ENCODE assay signal across 21 mouse cellular contexts in the genomic region with DNA sequence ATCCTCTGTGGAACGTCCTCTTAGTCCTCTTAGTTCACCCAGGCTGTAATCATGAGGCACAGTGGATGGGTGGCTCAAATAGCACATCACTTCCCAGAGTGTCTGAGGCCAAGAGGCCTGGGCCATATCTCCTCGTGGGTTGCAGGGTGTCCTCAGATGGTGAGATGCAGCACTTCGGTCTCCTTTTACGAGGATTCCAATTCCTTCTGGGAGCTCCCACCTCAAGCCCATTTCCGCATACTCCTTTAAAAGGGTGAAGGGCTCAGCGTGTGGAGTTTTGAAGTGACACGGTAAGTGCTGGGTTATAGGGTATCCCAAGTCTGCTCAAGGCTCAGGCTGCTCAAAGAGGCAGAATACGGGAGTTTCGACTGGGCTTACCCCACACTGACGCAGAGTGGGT. TPM values are rescaled to one million over a fixed set of nuclear protein-coding genes. Genes with fewer than 3 reads are reported as not detected.
DNase-seq lines count a peak whose midpoint lies in the region; ATAC-seq and TF ChIP-seq lines count a peak whose summit lies in the region.
"Had no signal": no experiment of that assay in that cellular context is flagged by ENCODE, and none has a peak within 500 bp of the region (broad histone marks: within the 10 kb centered on the region; RNA-seq: fewer than 3 reads in every experiment).

No protein-coding gene starts in this region.

- H3K27ac ChIP-seq in forebrain, embryonic 11.5 days (ENCODE audit: low read depth, low read length): no peak overlapping the region
- no peak overlapping the region for H3K27ac ChIP-seq in forebrain, postnatal 0 days (ENCODE audit: low read depth, low read length)
- H3K27ac ChIP-seq in heart, embryonic 10.5 days: no peak overlapping the region
- H3K27ac ChIP-seq in liver, embryonic 11.5 days (ENCODE audit: low read depth, low read length): no peak overlapping the region
- H3K27ac ChIP-seq in liver, embryonic 12.5 days: no peak overlapping the region
- H3K27ac ChIP-seq: embryonic facial prominence, embryonic 12.5 days; embryonic facial prominence, embryonic 15.5 days; forebrain, embryonic 10.5 days; forebrain, embryonic 13.5 days; forebrain, embryonic 15.5 days had no signal

- no peak for ATAC-seq in forebrain, embryonic 11.5 days (replicated peaks; ENCODE audit: low FRiP score)
- ATAC-seq in forebrain, postnatal 0 days: no peak
- no peak for ATAC-seq in liver, embryonic 11.5 days (replicated peaks; ENCODE audit: low FRiP score)
- no peak for ATAC-seq in liver, embryonic 12.5 days
- ATAC-seq: forebrain, embryonic 13.5 days; forebrain, embryonic 15.5 days had no signal

- no peaks in the 10 kb centered on the region for H3K9me3 ChIP-seq in forebrain, embryonic 11.5 days (ENCODE audit: control insufficient read depth, low read length)
- H3K9me3 ChIP-seq in forebrain, postnatal 0 days (ENCODE audit: low read length): no peaks in the 10 kb centered on the region
- no peaks in the 10 kb centered on the region for H3K9me3 ChIP-seq in heart, embryonic 10.5 days
- H3K9me3 ChIP-seq in liver, embryonic 11.5 days (ENCODE audit: control insufficient read depth, low read length): no peaks in the 10 kb centered on the region
- no peaks in the 10 kb centered on the region for H3K9me3 ChIP-seq in liver, embryonic 12.5 days (replicated peaks)
- H3K9me3 ChIP-seq: embryonic facial prominence, embryonic 12.5 days; embryonic facial prominence, embryonic 15.5 days; forebrain, embryonic 10.5 days; forebrain, embryonic 13.5 days; forebrain, embryonic 15.5 days had no signal

- H3K4me2 ChIP-seq in forebrain, embryonic 11.5 days (ENCODE audit: low read depth, low read length, severe bottlenecking): no peak overlapping the region
- H3K4me2 ChIP-seq in forebrain, postnatal 0 days (ENCODE audit: low read depth): no peak overlapping the region
- no peak overlapping the region for H3K4me2 ChIP-seq in liver, embryonic 11.5 days
- H3K4me2 ChIP-seq in liver, embryonic 12.5 days: no peak overlapping the region
- H3K4me2 ChIP-seq: embryonic facial prominence, embryonic 12.5 days; embryonic facial prominence, embryonic 15.5 days; forebrain, embryonic 13.5 days; forebrain, embryonic 15.5 days had no signal

- no peak for TF ChIP-seq CTCF in forebrain, postnatal 0 days (IDR thresholded peaks at IDR 0.05; ENCODE audit: low read depth)

- no peaks in the 10 kb centered on the region for H3K27me3 ChIP-seq in forebrain, embryonic 11.5 days (ENCODE audit: control insufficient read depth, insufficient read depth, low read length)
- H3K27me3 ChIP-seq in forebrain, postnatal 0 days (ENCODE audit: insufficient read depth, low read length): no peaks in the 10 kb centered on the region
- H3K27me3 ChIP-seq in heart, embryonic 10.5 days (ENCODE audit: insufficient read depth, poor library complexity, severe bottlenecking): no peaks in the 10 kb centered on the region
- H3K27me3 ChIP-seq in liver, embryonic 11.5 days (replicated peaks; ENCODE audit: control insufficient read depth, insufficient read depth, low read length): no peaks in the 10 kb centered on the region
- no peaks in the 10 kb centered on the region; the same call in 1 of the 2 replicates for H3K27me3 ChIP-seq in liver, embryonic 12.5 days (replicated peaks)
- H3K27me3 ChIP-seq: embryonic facial prominence, embryonic 12.5 days; embryonic facial prominence, embryonic 15.5 days; forebrain, embryonic 13.5 days; forebrain, embryonic 15.5 days had no signal

- H3K4me1 ChIP-seq in forebrain, embryonic 11.5 days (replicated peaks; ENCODE audit: control insufficient read depth, insufficient read depth, low read length): 0 out of 2 replicates have a peak, but pooled peaks cover 2% of the 10 kb centered on the region
- H3K4me1 ChIP-seq in forebrain, postnatal 0 days (ENCODE audit: insufficient read depth): no peaks in the 10 kb centered on the region
- H3K4me1 ChIP-seq in heart, embryonic 10.5 days: peaks cover 14% of the 10 kb centered on the region; the same call in 1 of the 2 replicates
- no peaks in the 10 kb centered on the region for H3K4me1 ChIP-seq in liver, embryonic 11.5 days (replicated peaks; ENCODE audit: control insufficient read depth, insufficient read depth, low read length)
- peaks cover 4% of the 10 kb centered on the region for H3K4me1 ChIP-seq in liver, embryonic 12.5 days

- H3K36me3 ChIP-seq in forebrain, embryonic 11.5 days (ENCODE audit: control insufficient read depth, insufficient read depth, low read length): no peaks in the 10 kb centered on the region
- H3K36me3 ChIP-seq in forebrain, postnatal 0 days (ENCODE audit: insufficient read depth): no peaks in the 10 kb centered on the region
- H3K36me3 ChIP-seq in heart, embryonic 10.5 days: no peaks in the 10 kb centered on the region
- H3K36me3 ChIP-seq in liver, embryonic 11.5 days (ENCODE audit: control insufficient read depth, insufficient read depth, low read length): no peaks in the 10 kb centered on the region
- H3K36me3 ChIP-seq in liver, embryonic 12.5 days: no peaks in the 10 kb centered on the region
- H3K36me3 ChIP-seq: embryonic facial prominence, embryonic 12.5 days; embryonic facial prominence, embryonic 15.5 days; forebrain, embryonic 10.5 days; forebrain, embryonic 15.5 days had no signal

- intact Hi-C loops in heart, postnatal 25 days (cut with DNase I): no loop called here

- H3K4me3 ChIP-seq in forebrain, embryonic 11.5 days (ENCODE audit: low read depth, low read length): no peak overlapping the region
- no peak overlapping the region for H3K4me3 ChIP-seq in forebrain, postnatal 0 days (ENCODE audit: low read depth, low read length)
- no peak overlapping the region for H3K4me3 ChIP-seq in heart, embryonic 10.5 days
- H3K4me3 ChIP-seq in liver, embryonic 11.5 days (ENCODE audit: low read depth, low read length): no peak overlapping the region
- no peak overlapping the region for H3K4me3 ChIP-seq in liver, embryonic 12.5 days
- H3K4me3 ChIP-seq: embryonic facial prominence, embryonic 12.5 days; embryonic facial prominence, embryonic 15.5 days; erythroblast, embryonic 14.5 days; forebrain, embryonic 10.5 days; forebrain, embryonic 13.5 days; forebrain, embryonic 15.5 days had no signal

- no peak overlapping the region for H3K9ac ChIP-seq in forebrain, embryonic 11.5 days (ENCODE audit: low read length)
- no peak overlapping the region for H3K9ac ChIP-seq in forebrain, postnatal 0 days
- H3K9ac ChIP-seq in liver, embryonic 11.5 days (ENCODE audit: low read depth, low read length): no peak overlapping the region
- H3K9ac ChIP-seq in liver, embryonic 12.5 days: no peak overlapping the region
- H3K9ac ChIP-seq: embryonic facial prominence, embryonic 12.5 days; embryonic facial prominence, embryonic 15.5 days; forebrain, embryonic 13.5 days; forebrain, embryonic 15.5 days had no signal

- WGBS in forebrain, embryonic 11.5 days: 92% methylated on average over 10 of the region's 10 CpGs
- WGBS in forebrain, postnatal 0 days: 89% methylated on average over 10 of the region's 10 CpGs
- WGBS in heart, embryonic 10.5 days: 81% methylated on average over 10 of the region's 10 CpGs
- 78% methylated on average over 10 of the region's 10 CpGs for WGBS in liver, embryonic 11.5 days
- WGBS in liver, embryonic 12.5 days (ENCODE audit: insufficient replicate concordance): 75% methylated on average over 10 of the region's 10 CpGs

- peak; percentile 22 for DNase-seq in forebrain, embryonic 11.5 days (ENCODE audit: low spot score)
- DNase-seq in forebrain, postnatal 0 days: no peak
- DNase-seq in heart, embryonic 10.5 days (ENCODE audit: low spot score): peak; percentile 61
- no peak for DNase-seq in heart, postnatal 25 days (ENCODE audit: low spot score)
- DNase-seq in liver, embryonic 11.5 days (ENCODE audit: low spot score): peak; percentile 20
- DNase-seq in gastrocnemius, postnatal 10 days: no peak
- DNase-seq: adrenal gland, postnatal 25 days; cerebellum, adult 11 months; cerebellum, adult 18-20 months; cerebellum, adult 8-10 months; cerebellum, adult 9-11 months; cerebellum, postnatal 14 days; cerebellum, postnatal 36 days; embryo, embryonic 11 days had no signal

RNA-seq across cellular contexts. Expression of a gene that starts 38.3 kb away (rescaled TPM):
- 102 and 103 TPM in 2 replicates for polyA plus RNA-seq in forebrain, embryonic 11.5 days (2014; fragmentation: Nextera tagmentation; extraction: Ambion mirVana)
- total RNA-seq in forebrain, postnatal 0 days (2014; rRNA removed): 127 and 140 TPM in 2 replicates
- 100 and 101 TPM in 2 replicates for polyA plus RNA-seq in forebrain, postnatal 0 days (2015; fragmentation: Nextera tagmentation; extraction: Ambion mirVana)
- polyA plus RNA-seq in heart, embryonic 10.5 days (2016; fragmentation: Nextera tagmentation; extraction: Ambion mirVana): 38.7 and 39.6 TPM in 2 replicates
- total RNA-seq in heart, postnatal 25 days (2021): 10 to 100 TPM; 13.8 to 15.0 TPM
- 59.7 and 65.4 TPM in 2 replicates for polyA plus RNA-seq in liver, embryonic 11.5 days (2014; fragmentation: Nextera tagmentation; extraction: Ambion mirVana)
- polyA plus RNA-seq in liver, embryonic 12.5 days (2016; fragmentation: Nextera tagmentation; extraction: Ambion mirVana): 51.5 and 58.2 TPM in 2 replicates
- 10 to 100 TPM; 20.6 to 21.3 TPM for total RNA-seq in gastrocnemius, postnatal 10 days (2021)

Comparison
In these comparisons a context has a peak if more than half of its experiments do, and no peak if none do; other contexts are left out.
1. DNase-seq: peak in forebrain, embryonic 11.5 days (single experiment), heart, embryonic 10.5 days (single experiment) and liver, embryonic 11.5 days (single experiment); none in forebrain, postnatal 0 days (single experiment), heart, postnatal 25 days (single experiment) and gastrocnemius, postnatal 10 days (single experiment).